Mouse (Mus musculus) kidney, embryonic 15.5 days (tissue): ENCODE measurements around the gene Psma5. TPM values are rescaled to one million over a fixed set of nuclear protein-coding genes. Genes with fewer than 3 reads are reported as not detected.

Experiments
- ATAC-seq: fragments of 200-750 bp; cut with Nextera tagmentation; replicated peaks from 2 replicates; pipeline ENCODE4 v1.8.0; 2017; ENCODE audit warnings: moderate TSS enrichment; ENCODE audit not compliant: low FRiP score
- H3K27ac ChIP-seq: fragments of 300-500 bp; sonication (generic); 2 replicates; pipeline ENCODE4 v1.5.1; 2015; ENCODE audit warnings: mild to moderate bottlenecking, inconsistent platforms
- H3K27me3 ChIP-seq: fragments of 300-500 bp; sonication (generic); 2 replicates; pipeline ENCODE4 v1.6.1; 2015; ENCODE audit warnings: inconsistent platforms
- H3K36me3 ChIP-seq: fragments of 300-500 bp; sonication (generic); 2 replicates; pipeline ENCODE4 v1.6.1; 2015; ENCODE audit warnings: inconsistent platforms
- H3K4me1 ChIP-seq: fragments of 300-500 bp; sonication (generic); 2 replicates; pipeline ENCODE4 v1.6.1; 2015; ENCODE audit warnings: inconsistent platforms
- H3K4me2 ChIP-seq: fragments of 300-500 bp; sonication (generic); 2 replicates; pipeline ENCODE4 v1.6.1; 2015; ENCODE audit warnings: moderate library complexity, mild to moderate bottlenecking, inconsistent platforms
- H3K4me3 ChIP-seq: fragments of 300-500 bp; sonication (generic); replicated peaks from 2 replicates; pipeline ENCODE4 v1.5.1; 2015; ENCODE audit warnings: mild to moderate bottlenecking, inconsistent platforms
- H3K9ac ChIP-seq: fragments of 300-500 bp; sonication (generic); 2 replicates; pipeline ENCODE4 v1.6.1; 2015; ENCODE audit warnings: mild to moderate bottlenecking, inconsistent platforms
- H3K9me3 ChIP-seq: fragments of 300-500 bp; sonication (generic); replicated peaks from 2 replicates; pipeline ENCODE4 v1.6.1; 2016; ENCODE audit warnings: inconsistent platforms
- WGBS: fragments of 180-500 bp; shearing (Covaris S2); methylation state at CpG from one replicate; pipeline ENCODE4 v1.1.7; 2015; ENCODE audit warnings: mixed read lengths; 5-methylcytosine and 5-hydroxymethylcytosine counted together
- polyA plus RNA-seq: library from polyadenylated mRNA; unstranded; fragments of >200 nt; fragmentation: Nextera tagmentation; extraction: Ambion mirVana; gene quantifications from 2 replicates; pipeline ENCODE4 v1.2.1, GENCODE M21; 2015

Gene Psma5
- 296 and 312 TPM in 2 replicates for polyA plus RNA-seq

DNA sequence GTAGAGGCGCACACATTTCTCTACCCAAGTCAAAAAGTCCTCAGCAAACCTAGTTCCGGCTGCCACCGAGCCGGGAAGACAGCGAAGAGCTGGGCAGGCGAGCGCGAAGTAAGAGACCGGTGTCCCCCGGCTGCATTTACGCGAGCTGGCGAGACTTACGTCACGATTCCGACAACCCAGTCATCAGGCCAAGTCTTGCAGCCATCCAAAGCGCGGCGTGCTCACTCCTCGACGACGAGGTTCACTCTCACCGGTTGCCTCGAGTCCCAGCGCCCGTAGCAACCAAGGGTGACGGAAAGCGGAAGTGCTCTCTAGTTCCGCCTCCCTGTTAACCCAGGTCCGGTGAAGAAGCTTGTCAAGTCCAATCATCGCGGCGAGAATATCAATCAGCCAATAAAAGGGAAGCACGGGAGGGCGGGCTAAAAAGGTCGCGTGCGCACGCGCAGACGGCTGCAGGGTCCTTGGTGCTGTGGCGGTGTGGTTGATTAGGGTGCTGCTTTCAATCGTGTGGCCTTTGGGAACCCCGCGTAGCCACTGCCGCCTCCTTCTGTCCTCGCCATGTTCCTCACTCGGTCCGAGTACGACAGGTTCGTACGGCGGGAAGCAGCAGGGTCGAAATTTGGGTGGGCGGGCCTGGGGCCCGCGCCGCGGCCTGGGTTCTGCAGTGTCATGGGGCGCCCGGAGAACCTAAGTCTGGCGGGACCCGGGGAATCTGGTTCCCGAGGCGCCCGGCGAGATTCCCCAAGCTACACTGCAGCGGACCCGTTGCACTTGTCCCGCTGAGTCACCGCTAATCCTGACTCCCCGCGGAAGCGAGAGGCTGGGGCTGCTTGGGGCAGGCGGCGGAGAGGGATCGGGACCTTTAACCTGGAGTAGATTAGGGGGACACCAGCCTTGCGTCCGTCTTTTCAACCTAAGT lies at the start of gene Psma5:
TSS of gene Psma5 (plus strand) at position 208 of the 919 bp plus-strand sequence.
- WGBS, result under 1% methylated on average over 79 of the region's 79 CpGs
- Histone ChIP-seq H3K27ac (peak within 1 kb of the TSS; percentile 61), H3K9ac (peak within 1 kb of the TSS; percentile 90), H3K9me3 (no peaks in the 10 kb centered on the region), H3K4me1 (peaks cover 24% of the 10 kb centered on the region), H3K4me2 (peak within 1 kb of the TSS; percentile 75), H3K4me3 (peak within 1 kb of the TSS; percentile 98), H3K27me3 (no peaks in the 10 kb centered on the region), H3K36me3 (peaks cover 6% of the 10 kb centered on the region)
- ATAC-seq, result peak; percentile 100

DNA sequence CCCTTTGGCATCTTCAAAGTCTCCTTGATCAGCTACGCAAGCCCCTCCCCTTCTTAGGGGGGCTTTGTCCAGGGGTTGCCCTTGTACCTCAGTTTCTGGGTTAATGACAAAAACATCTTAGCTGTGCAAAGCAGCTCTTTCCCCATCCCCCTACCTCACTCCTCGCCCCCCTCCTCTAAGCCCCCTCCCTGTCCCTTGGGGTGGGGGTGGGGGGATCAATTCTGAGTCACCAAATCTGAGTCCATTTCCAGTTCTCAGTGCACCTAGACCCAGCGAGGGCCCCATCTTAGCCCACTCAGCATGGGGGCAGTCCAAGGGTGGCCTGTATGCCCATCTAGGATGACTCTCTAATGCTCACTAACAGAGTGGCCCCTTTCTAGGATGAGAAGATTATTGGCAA lies 47.7 kb upstream of the Psma5 start:
- H3K9me3 ChIP-seq, result no peaks in the 10 kb centered on the region
- peak overlapping the region; percentile 86 for H3K4me2 ChIP-seq
- ATAC-seq, result no peak
- no peak overlapping the region for H3K27ac ChIP-seq
- peaks cover 41% of the 10 kb centered on the region for H3K36me3 ChIP-seq
- no peaks in the 10 kb centered on the region; the same call in 1 of the 2 replicates for H3K27me3 ChIP-seq
- peaks cover 31% of the 10 kb centered on the region for H3K4me1 ChIP-seq
- WGBS, result 65% methylated on average over 3 of the region's 3 CpGs
- H3K9ac ChIP-seq, result peak overlapping the region; percentile 71
- peak overlapping the region; percentile 63 for H3K4me3 ChIP-seq

DNA sequence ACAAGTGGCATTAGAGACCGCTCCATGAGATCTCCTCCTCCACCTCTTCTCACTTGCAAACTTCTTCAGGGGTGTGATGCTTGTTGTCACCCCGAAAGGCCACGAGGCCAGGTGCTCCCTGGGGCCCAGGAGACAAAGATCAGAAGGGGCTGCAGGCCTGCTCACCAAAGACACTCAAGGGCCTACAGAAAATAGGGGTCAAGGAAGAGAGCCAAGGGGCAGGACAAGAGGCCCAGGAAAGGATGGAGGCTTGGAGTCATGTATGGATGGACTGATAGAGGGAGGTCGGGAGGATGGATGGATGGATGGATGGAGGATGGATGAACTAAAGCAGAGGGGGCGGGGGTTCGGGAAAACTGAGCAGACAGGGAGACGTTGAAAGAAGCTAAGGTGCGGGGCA lies 47.2 kb upstream of the Psma5 start:
- Histone ChIP-seq H3K36me3 (peaks cover 37% of the 10 kb centered on the region), H3K4me1 (peaks cover 31% of the 10 kb centered on the region), H3K27ac (peak overlapping the region; percentile 91; the same call in 1 of the 2 replicates), H3K4me3 (peak overlapping the region; percentile 63), H3K9me3 (no peaks in the 10 kb centered on the region), H3K4me2 (peak overlapping the region; percentile 86), H3K27me3 (no peaks in the 10 kb centered on the region; the same call in 1 of the 2 replicates), H3K9ac (peak overlapping the region; percentile 71)
- WGBS, result 6% methylated on average over 8 of the region's 8 CpGs
- ATAC-seq, result peak; percentile 15

DNA sequence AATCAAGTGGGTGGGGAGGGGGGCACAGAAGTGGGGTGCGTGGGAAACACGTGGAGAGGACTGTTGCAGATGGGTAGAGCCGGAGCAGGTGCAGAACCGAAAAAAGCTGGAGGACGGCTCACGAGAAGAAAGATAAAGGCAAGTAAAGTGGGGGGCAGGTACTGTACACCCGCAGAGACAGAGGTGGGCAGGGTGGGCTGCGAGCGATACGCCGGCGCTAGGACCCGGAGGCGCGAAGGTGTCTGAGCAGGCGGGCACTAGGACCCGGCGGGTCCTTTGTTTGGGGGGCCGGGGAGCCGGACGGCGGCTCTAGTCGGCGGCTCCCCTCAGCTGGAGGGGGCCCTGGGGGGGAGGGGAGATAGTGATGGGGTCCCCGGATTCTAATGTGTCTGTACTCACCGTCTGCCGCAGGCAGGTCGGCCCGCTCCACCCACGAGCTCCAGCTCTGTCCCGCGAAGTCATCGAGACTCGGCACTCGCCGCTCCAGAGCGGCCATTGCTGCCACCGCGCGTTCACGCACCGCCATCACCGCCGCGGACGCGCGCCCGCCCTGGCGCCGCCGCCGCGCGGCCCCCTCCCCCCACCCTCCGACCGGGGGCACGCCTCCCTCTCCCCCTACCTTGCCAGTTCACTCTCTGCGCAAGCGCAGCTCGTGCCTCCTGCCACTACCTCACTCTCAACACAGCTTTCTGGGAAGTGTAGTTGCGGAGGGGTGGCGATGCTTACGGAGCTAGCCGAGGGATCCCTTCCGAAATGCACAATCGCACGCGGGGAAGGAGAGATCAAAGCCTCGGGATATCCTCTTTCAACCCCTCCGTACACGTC lies 46.6 kb upstream of the Psma5 start:
- Histone ChIP-seq H3K27ac (peak overlapping the region; percentile 91), H3K4me2 (peak overlapping the region; percentile 86), H3K36me3 (peaks cover 31% of the 10 kb centered on the region), H3K9me3 (no peaks in the 10 kb centered on the region), H3K4me3 (peak overlapping the region; percentile 63), H3K27me3 (no peaks in the 10 kb centered on the region; the same call in 1 of the 2 replicates), H3K9ac (peak overlapping the region; percentile 71), H3K4me1 (peaks cover 31% of the 10 kb centered on the region)
- under 1% methylated on average over 66 of the region's 72 CpGs for WGBS
- ATAC-seq, result peak; percentile 96

DNA sequence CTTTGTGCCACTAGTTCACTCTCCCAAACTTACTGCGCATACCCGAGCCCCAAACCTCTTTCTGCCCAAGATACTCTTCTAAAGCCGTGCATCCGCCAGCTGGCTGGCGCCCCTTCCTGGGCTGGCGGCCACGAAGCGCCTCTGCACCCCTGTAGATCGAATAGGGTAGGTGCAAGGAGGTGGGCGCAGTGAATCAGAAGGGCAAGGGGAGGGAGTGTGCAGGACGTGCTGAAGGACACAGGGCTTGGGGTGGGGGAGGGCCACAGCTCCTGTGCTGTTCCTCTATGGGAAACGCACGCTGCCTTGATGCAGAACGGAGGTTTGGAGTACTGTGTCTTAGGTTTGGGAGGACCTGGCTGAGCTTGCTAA lies 46.0 kb upstream of the Psma5 start, which contains the start of gene Atxn7l2:
TSS of gene Atxn7l2 (minus strand) at position 164 of the 369 bp plus-strand sequence.
- ATAC-seq, result peak; percentile 81
- 0% methylated on average over 14 of the region's 14 CpGs for WGBS
- peak within 1 kb of the TSS; percentile 63 for H3K4me3 ChIP-seq
- H3K4me1 ChIP-seq, result peaks cover 31% of the 10 kb centered on the region
- H3K9ac ChIP-seq, result peak within 1 kb of the TSS; percentile 71
- peak within 1 kb of the TSS; percentile 91 for H3K27ac ChIP-seq
- H3K9me3 ChIP-seq, result no peaks in the 10 kb centered on the region
- peaks cover 25% of the 10 kb centered on the region for H3K36me3 ChIP-seq
- H3K4me2 ChIP-seq, result peak within 1 kb of the TSS; percentile 86
- H3K27me3 ChIP-seq, result no peaks in the 10 kb centered on the region; the same call in 1 of the 2 replicates

DNA sequence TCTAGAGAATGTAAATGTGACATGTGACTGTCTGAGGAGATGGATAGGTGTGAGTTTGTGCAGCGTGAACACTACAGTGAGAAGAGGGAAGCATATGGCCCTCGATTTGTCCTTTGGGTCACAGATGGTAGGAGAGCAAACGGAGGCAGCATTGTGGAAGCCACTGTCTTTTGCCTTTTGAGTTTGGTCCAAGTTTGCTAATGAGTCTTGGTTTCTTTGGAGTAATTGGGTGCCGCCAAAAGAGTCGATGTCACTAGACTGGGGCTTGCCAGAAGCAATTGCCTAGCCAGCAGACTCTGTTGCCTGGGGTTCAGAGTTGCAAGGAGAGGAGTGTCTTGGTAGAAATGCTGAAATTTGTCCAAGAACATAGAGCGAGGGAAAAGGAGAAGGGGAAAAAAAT lies 44.9 kb upstream of the Psma5 start:
- Histone ChIP-seq H3K36me3 (peaks cover 14% of the 10 kb centered on the region; the same call in 1 of the 2 replicates), H3K4me1 (peaks cover 29% of the 10 kb centered on the region), H3K27ac (no peak overlapping the region), H3K4me2 (no peak overlapping the region), H3K4me3 (no peak overlapping the region), H3K27me3 (no peaks in the 10 kb centered on the region; the same call in 1 of the 2 replicates), H3K9me3 (no peaks in the 10 kb centered on the region), H3K9ac (no peak overlapping the region)
- 80% methylated on average over 6 of the region's 6 CpGs for WGBS
- ATAC-seq, result no peak

DNA sequence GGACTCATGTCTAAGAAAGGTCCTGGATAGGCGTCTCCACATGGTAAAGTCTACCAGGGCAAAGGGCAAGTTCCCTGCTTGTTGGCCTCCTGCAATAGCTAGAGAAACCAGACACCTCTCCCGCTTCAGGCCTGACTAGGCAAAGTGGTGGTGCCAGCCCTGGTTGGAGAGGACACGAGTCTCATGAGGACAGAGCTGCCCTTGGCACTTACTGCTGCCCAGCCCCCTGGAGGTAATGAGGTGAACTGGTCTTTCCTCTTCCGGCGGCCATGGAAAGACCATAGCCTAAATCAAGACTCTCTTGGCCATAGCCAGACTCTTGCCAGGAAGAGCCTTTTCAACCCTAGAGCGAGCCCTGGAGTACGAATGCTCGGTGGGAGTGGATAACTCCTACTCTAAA lies 44.3 kb upstream of the Psma5 start:
- WGBS, result 74% methylated on average over 8 of the region's 8 CpGs
- no peak overlapping the region for H3K27ac ChIP-seq
- no peaks in the 10 kb centered on the region for H3K9me3 ChIP-seq
- H3K4me2 ChIP-seq, result no peak overlapping the region
- no peak overlapping the region for H3K4me3 ChIP-seq
- ATAC-seq, result no peak
- H3K27me3 ChIP-seq, result no peaks in the 10 kb centered on the region; the same call in 1 of the 2 replicates
- H3K9ac ChIP-seq, result no peak overlapping the region
- H3K36me3 ChIP-seq, result peaks cover 8% of the 10 kb centered on the region; the same call in 1 of the 2 replicates
- peaks cover 26% of the 10 kb centered on the region for H3K4me1 ChIP-seq

DNA sequence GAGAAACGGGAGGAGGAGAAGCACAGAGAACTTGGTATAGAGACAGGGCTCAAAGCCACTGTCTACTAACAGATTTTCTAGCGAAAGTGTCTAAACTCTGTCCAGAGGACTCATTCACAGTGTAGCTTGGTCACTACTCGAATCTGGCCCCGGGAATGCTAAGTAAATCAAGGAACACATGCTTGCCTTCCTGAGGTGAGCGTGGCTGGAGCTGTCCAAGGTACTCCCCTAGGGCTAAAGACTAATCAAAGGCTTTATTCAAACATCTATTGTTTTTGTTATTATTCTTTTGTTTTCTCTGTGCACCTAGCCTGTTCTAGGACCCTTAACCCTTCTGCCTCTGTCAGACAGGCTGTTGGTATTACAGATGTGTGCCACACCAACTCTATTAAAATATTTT lies 42.0 kb upstream of the Psma5 start:
- no peaks in the 10 kb centered on the region for H3K36me3 ChIP-seq
- WGBS, result 9% methylated on average over 5 of the region's 5 CpGs
- peaks cover 5% of the 10 kb centered on the region for H3K4me1 ChIP-seq
- no peak for ATAC-seq
- H3K27me3 ChIP-seq, result no peaks in the 10 kb centered on the region; the same call in 1 of the 2 replicates
- H3K4me2 ChIP-seq, result no peak overlapping the region
- no peak overlapping the region for H3K9ac ChIP-seq
- no peak overlapping the region for H3K4me3 ChIP-seq
- no peak overlapping the region for H3K27ac ChIP-seq
- H3K9me3 ChIP-seq, result no peaks in the 10 kb centered on the region

DNA sequence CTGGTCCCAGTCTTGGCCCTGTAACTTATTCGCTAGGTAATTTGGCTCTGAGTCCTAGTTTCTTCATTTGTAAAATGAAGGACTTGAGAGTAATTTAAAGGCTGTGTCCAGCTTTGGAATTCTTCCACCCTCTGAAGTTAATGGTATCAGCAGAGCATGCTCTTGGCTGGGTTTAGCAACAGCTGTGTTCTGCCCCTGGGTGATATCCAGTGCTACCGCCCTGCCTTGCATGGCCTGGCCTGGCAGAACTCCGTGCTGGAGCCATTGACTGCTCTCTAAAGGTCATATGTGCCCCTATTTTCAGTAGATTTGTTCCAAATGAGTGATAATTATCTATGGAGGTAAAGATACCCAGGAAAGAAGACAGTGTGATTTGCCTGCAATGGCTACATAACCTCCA lies 36.1 kb upstream of the Psma5 start:
- Histone ChIP-seq H3K27me3 (peaks cover 36% of the 10 kb centered on the region), H3K4me1 (peaks cover 1% of the 10 kb centered on the region), H3K36me3 (no peaks in the 10 kb centered on the region), H3K4me3 (no peak overlapping the region), H3K9ac (no peak overlapping the region), H3K4me2 (no peak overlapping the region), H3K9me3 (no peaks in the 10 kb centered on the region), H3K27ac (no peak overlapping the region)
- 68% methylated on average over 3 of the region's 3 CpGs for WGBS
- no peak for ATAC-seq

DNA sequence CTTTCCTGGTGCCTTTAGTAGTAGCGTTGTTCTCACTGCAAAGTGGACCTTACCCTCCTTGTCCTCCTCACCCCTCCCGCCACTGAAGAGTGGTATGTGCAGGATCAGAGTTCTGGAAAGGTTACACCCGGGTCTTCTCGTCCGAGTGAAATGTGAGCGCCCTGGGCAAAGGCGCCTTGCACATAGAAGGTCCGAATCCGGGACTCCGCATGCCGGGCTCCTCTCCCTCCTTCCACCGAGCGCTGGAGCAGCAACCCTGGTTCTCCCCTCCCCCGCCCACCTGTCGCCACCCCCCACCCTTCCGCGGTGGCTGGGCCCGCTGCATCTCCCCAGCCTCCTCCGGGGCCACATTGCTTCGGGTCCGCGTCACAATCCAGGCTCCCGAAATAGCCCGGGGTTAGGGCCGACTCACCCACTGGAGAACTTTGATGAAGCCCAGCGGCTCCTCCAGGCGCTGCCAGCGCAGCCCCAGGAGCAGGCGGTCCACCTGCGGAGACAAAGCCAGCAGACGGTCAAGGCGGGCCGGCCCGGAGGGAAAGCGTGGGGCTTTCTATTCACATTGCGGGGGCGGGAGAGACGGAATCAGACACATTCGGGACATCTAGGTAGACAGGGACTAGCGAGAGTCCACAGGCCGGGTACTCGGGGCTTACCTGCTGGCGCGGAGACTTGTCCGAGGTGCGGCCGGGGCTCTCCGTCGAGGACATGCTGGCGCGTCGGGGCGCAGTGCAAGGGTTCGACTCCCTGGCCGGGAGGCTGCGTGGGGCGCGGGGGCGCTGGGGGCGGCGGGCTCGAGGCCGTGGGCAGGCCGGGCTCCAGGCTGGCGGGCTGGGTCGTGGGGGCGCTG lies 30.8 kb upstream of the Psma5 start:
- Histone ChIP-seq H3K27ac (peak overlapping the region; percentile 76), H3K4me3 (peak overlapping the region; percentile 56), H3K27me3 (peaks cover 52% of the 10 kb centered on the region), H3K4me2 (peak overlapping the region; percentile 82), H3K9ac (peak overlapping the region; percentile 58), H3K36me3 (no peaks in the 10 kb centered on the region), H3K9me3 (no peaks in the 10 kb centered on the region), H3K4me1 (peaks cover 20% of the 10 kb centered on the region)
- peak; percentile 85 for ATAC-seq
- 1% methylated on average over 63 of the region's 67 CpGs for WGBS
